Mouse (Mus musculus) forebrain, postnatal 0 days (tissue): ENCODE results near the gene Gpr25. TPM values are rescaled to one million over a fixed set of nuclear protein-coding genes. Genes with fewer than 3 reads are reported as not detected.

Source experiments
- ATAC-seq: fragments of 200-750 bp; cut with Nextera tagmentation; 2 replicates; pipeline ENCODE4 v1.8.0; 2017; ENCODE audit warnings: mild to moderate bottlenecking, moderate library complexity
- DNase-seq: peaks from one replicate; pipeline ENCODE4 v3.0.0-alpha.2; 2015
- H3K27ac ChIP-seq: fragments of 300-500 bp; sonication (generic); 2 replicates; pipeline ENCODE4 v1.5.1; 2014; ENCODE audit warnings: low read depth, mild to moderate bottlenecking, antibody characterized with exemption, low read length, moderate library complexity, mixed read lengths
- H3K27me3 ChIP-seq: fragments of 300-500 bp; sonication (generic); 2 replicates; pipeline ENCODE4 v1.6.1; 2014; ENCODE audit warnings: mild to moderate bottlenecking, low read length, mixed read lengths; ENCODE audit not compliant: insufficient read depth
- H3K36me3 ChIP-seq: fragments of 300-500 bp; sonication (generic); 2 replicates; pipeline ENCODE4 v1.6.1; 2014; ENCODE audit warnings: mild to moderate bottlenecking, moderate library complexity; ENCODE audit not compliant: insufficient read depth
- H3K4me1 ChIP-seq: fragments of 300-500 bp; sonication (generic); 2 replicates; pipeline ENCODE4 v1.6.1; 2014; ENCODE audit warnings: antibody characterized with exemption; ENCODE audit not compliant: insufficient read depth
- H3K4me2 ChIP-seq: fragments of 300-500 bp; sonication (generic); 2 replicates; pipeline ENCODE4 v1.6.1; 2014; ENCODE audit warnings: low read depth, mild to moderate bottlenecking, moderate library complexity
- H3K4me3 ChIP-seq: fragments of 300-500 bp; sonication (generic); 2 replicates; pipeline ENCODE4 v1.5.1; 2014; ENCODE audit warnings: low read depth, low read length, mixed read lengths
- H3K9ac ChIP-seq: fragments of 300-500 bp; sonication (generic); 2 replicates; pipeline ENCODE4 v1.6.1; 2014; ENCODE audit warnings: mild to moderate bottlenecking
- H3K9me3 ChIP-seq: fragments of 300-500 bp; sonication (generic); 2 replicates; pipeline ENCODE4 v1.6.1; 2016; ENCODE audit warnings: low read length
- CTCF ChIP-seq: sonication (generic); IDR thresholded peaks from 2 replicates; pipeline ENCODE4 v1.5.1; 2016; ENCODE audit warnings: antibody characterized with exemption, control low read depth, low read depth
- WGBS: fragments of 180-500 bp; shearing (Covaris S2); extraction: QIAGEN DNeasy Blood & Tissue Kit; methylation state at CpG from one replicate; pipeline ENCODE4 v1.1.7; 2014; 5-methylcytosine and 5-hydroxymethylcytosine counted together
- polyA plus RNA-seq: library from polyadenylated mRNA; unstranded; fragments of >200 nt; fragmentation: Nextera tagmentation; extraction: Ambion mirVana; gene quantifications from 2 replicates; pipeline ENCODE4 v1.2.1, GENCODE M21; 2015
- total RNA-seq: library from RNA; depleted of rRNA; stranded (reverse); fragments of >200 nt; gene quantifications from 2 replicates; pipeline ENCODE4 v1.2.3, GENCODE M21; 2014

Gpr25 gene
- total and polyA plus RNA-seq, 2 experiments from 2014 or later = 2.2 TPM

GRCm38 (mm10) chr1:136229040-136229373 is 31.7 kb downstream of the Gpr25 start:
- Histone ChIP-seq H3K9me3 (no peaks in the 10 kb centered on the region), H3K9ac (no peak overlapping the region), H3K4me3 (no peak overlapping the region), H3K36me3 (0 out of 2 replicates have a peak, but pooled peaks cover under 1% of the 10 kb centered on the region), H3K27me3 (no peaks in the 10 kb centered on the region), H3K4me2 (no peak overlapping the region), H3K27ac (no peak overlapping the region), H3K4me1 (peaks cover 8% of the 10 kb centered on the region; the same call in 1 of the 2 replicates)
- ATAC-seq (no peak), DNase-seq (no peak)
- TF ChIP-seq CTCF = no peak
- 16% methylated on average over 6 of the region's 6 CpGs for WGBS

- Histone ChIP-seq H3K9me3 (no peaks in the 10 kb centered on the region), H3K4me1 (peaks cover 8% of the 10 kb centered on the region; the same call in 1 of the 2 replicates), H3K27me3 (no peaks in the 10 kb centered on the region), H3K36me3 (0 out of 2 replicates have a peak, but pooled peaks cover 4% of the 10 kb centered on the region), H3K27ac (no peak overlapping the region), H3K4me2 (no peak overlapping the region), H3K9ac (no peak overlapping the region), H3K4me3 (no peak overlapping the region)
- TF ChIP-seq CTCF = no peak
- WGBS = 14% methylated on average over 13 of the region's 13 CpGs
- ATAC-seq (no peak), DNase-seq (no peak)
Measured at GRCm38 (mm10) chr1:136228328-136229039, 32.2 kb downstream of the Gpr25 start.

DNA sequence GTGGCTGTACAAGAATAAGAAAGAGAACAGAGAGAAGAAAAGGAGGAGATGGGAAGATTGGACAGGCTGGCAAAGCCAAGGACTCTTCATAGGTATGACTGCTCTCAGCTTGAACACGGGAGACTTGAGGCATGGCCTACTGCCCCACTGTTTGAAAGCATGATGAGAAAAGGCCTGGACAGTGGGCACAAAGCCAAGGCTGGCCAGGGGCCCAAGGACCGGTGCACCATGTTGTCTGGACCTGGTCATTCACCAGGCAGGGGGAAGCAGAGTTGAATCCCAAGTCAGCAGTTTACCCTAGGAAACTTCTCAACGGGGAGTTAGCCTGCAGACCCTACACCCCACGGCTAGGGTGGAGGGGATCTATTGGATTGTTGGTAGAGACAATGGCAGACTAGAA is 32.8 kb downstream of the Gpr25 start:
- 45% methylated on average over 4 of the region's 4 CpGs for WGBS
- ATAC-seq = no peak

DNA sequence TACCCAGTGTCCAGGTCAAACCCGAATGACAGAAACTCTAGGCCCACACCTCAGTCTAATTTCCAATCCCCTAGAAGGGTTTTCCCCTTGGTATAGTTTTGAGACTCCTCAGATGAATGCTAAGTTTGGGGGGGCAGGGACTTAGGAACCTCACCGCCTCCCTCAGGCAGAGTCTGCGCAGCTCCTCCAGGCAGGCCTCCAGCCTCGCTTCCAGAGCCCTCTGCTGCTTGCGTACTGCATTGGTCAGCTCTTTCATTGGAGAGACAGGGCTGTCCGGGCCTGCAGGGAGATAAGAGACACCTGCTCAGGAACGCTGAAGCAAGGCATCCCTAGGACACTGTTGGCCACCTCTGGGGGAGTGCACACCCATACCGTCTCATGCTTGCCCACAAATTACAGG is 34.0 kb downstream of the Gpr25 start:
- TF ChIP-seq CTCF = no peak
- Histone ChIP-seq H3K4me2 (no peak overlapping the region), H3K9me3 (no peaks in the 10 kb centered on the region), H3K36me3 (0 out of 2 replicates have a peak, but pooled peaks cover 4% of the 10 kb centered on the region), H3K4me1 (peaks cover 1% of the 10 kb centered on the region; the same call in 1 of the 2 replicates), H3K9ac (no peak overlapping the region), H3K27ac (no peak overlapping the region), H3K27me3 (no peaks in the 10 kb centered on the region), H3K4me3 (no peak overlapping the region)
- DNase-seq (no peak), ATAC-seq (no peak)
- 95% methylated on average over 8 of the region's 8 CpGs for WGBS

More for the DNA sequence above, 32.8 kb downstream of the Gpr25 start:
- TF ChIP-seq CTCF = no peak
- peaks cover 6% of the 10 kb centered on the region; the same call in 1 of the 2 replicates for H3K4me1 ChIP-seq
- no peak for DNase-seq
- H3K9ac ChIP-seq = no peak overlapping the region
- 0 out of 2 replicates have a peak, but pooled peaks cover 4% of the 10 kb centered on the region for H3K36me3 ChIP-seq
- no peaks in the 10 kb centered on the region for H3K27me3 ChIP-seq
- no peak overlapping the region for H3K4me3 ChIP-seq
- H3K4me2 ChIP-seq = no peak overlapping the region
- H3K9me3 ChIP-seq = no peaks in the 10 kb centered on the region
- H3K27ac ChIP-seq = no peak overlapping the region

GRCm38 (mm10) chr1:136225846-136226245 is 34.8 kb downstream of the Gpr25 start:
- ATAC-seq = no peak
- 94% methylated on average over 8 of the region's 8 CpGs for WGBS
- Histone ChIP-seq H3K4me2 (no peak overlapping the region), H3K27me3 (no peaks in the 10 kb centered on the region), H3K36me3 (0 out of 2 replicates have a peak, but pooled peaks cover 4% of the 10 kb centered on the region), H3K4me3 (no peak overlapping the region), H3K4me1 (no peaks in the 10 kb centered on the region; the same call in 1 of the 2 replicates), H3K27ac (no peak overlapping the region), H3K9ac (no peak overlapping the region), H3K9me3 (no peaks in the 10 kb centered on the region)
- DNase-seq = no peak
- TF ChIP-seq CTCF = no peak

DNA sequence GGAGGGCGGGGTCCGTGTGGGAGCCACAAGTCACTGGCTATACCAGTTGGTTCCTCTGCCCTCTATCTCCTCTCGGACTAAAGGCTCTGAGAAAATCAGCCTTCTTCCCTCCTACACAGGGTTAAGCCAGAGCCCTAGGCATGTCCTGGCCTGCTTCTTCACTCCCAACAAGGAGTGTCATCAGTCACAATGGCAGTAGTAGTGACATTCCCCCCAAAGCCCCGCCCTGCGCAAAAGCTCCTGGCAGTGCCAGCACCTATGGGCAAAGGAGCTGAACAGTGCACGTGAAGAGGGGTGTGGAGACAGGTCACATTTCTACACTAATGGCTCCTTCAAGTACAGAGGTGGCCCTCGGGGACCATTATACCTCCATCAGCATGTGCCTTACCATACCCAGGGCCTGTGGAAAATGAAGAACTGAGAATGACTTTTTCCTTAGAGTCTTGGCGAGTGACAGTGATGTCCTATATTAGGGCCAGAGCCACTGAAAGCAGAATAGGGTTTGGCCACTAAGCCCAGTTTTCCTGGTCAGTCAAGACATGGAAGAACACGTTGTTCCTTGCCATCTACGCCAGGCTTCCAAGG is 36.8 kb downstream of the Gpr25 start:
- DNase-seq (no peak), ATAC-seq (no peak)
- Histone ChIP-seq H3K4me3 (no peak overlapping the region), H3K27ac (no peak overlapping the region), H3K4me1 (no peaks in the 10 kb centered on the region), H3K27me3 (no peaks in the 10 kb centered on the region), H3K4me2 (no peak overlapping the region), H3K36me3 (0 out of 2 replicates have a peak, but pooled peaks cover 4% of the 10 kb centered on the region), H3K9ac (no peak overlapping the region), H3K9me3 (no peaks in the 10 kb centered on the region)
- TF ChIP-seq CTCF = no peak
- WGBS = 94% methylated on average over 10 of the region's 10 CpGs

GRCm38 (mm10) chr1:136222386-136222785 is 38.3 kb downstream of the Gpr25 start:
- Histone ChIP-seq H3K9me3 (no peaks in the 10 kb centered on the region), H3K27ac (no peak overlapping the region), H3K4me3 (no peak overlapping the region), H3K27me3 (no peaks in the 10 kb centered on the region), H3K4me2 (no peak overlapping the region), H3K9ac (no peak overlapping the region), H3K4me1 (no peaks in the 10 kb centered on the region), H3K36me3 (0 out of 2 replicates have a peak, but pooled peaks cover 10% of the 10 kb centered on the region)
- WGBS = 90% methylated on average over 10 of the region's 10 CpGs
- TF ChIP-seq CTCF = no peak
- DNase-seq (no peak), ATAC-seq (no peak)
